Mouse (Mus musculus): ENCODE data around the gene Gabra2. TPM values are rescaled to one million over a fixed set of nuclear protein-coding genes. Genes with fewer than 3 reads are reported as not detected.
A peak's percentile ranks its signal among the peaks of the same experiment; 100 is the strongest.

Gene Gabra2
- 0.11 and 0.13 TPM in 2 replicates for polyA plus RNA-seq (2012; rRNA removed)

GRCm38 (mm10) chr5:71095725-71096607 lies at the start of gene Gabra2:
Gabra2 (minus strand) TSS chr5:71095849.
- peak; percentile 18 for DNase-seq (ENCODE audit: low spot score)

GRCm38 (mm10) chr5:71136691-71137090 lies 41.0 kb upstream of the Gabra2 start:
- DNase-seq (ENCODE audit: low spot score), result no peak

- no peak for DNase-seq (ENCODE audit: low spot score)
Measured at GRCm38 (mm10) chr5:71135840-71136239, 40.2 kb upstream of the Gabra2 start.

- no peak for DNase-seq (ENCODE audit: low spot score)
Measured at GRCm38 (mm10) chr5:71127721-71128120, 32.1 kb upstream of the Gabra2 start.

GRCm38 (mm10) chr5:71115216-71115615 lies 19.6 kb upstream of the Gabra2 start:
- DNase-seq (ENCODE audit: low spot score), result no peak

GRCm38 (mm10) chr5:71095180-71095579 lies 469 bp downstream of the Gabra2 start:
- no peak for DNase-seq (ENCODE audit: low spot score)

- no peak for DNase-seq (ENCODE audit: low spot score)
Measured at GRCm38 (mm10) chr5:71094776-71095175, 873 bp downstream of the Gabra2 start.

- DNase-seq (ENCODE audit: low spot score), result no peak
Measured at GRCm38 (mm10) chr5:71093807-71094206, 1.8 kb downstream of the Gabra2 start.

GRCm38 (mm10) chr5:71092475-71092874 lies 3.2 kb downstream of the Gabra2 start:
- DNase-seq (ENCODE audit: low spot score), result no peak

- DNase-seq (ENCODE audit: low spot score), result no peak
Measured at GRCm38 (mm10) chr5:71091926-71092325, 3.7 kb downstream of the Gabra2 start.

GRCm38 (mm10) chr5:71078861-71079260 lies 16.8 kb downstream of the Gabra2 start:
- no peak for DNase-seq (ENCODE audit: low spot score)

- DNase-seq (ENCODE audit: low spot score), result no peak
Measured at GRCm38 (mm10) chr5:71061696-71062095, 34.0 kb downstream of the Gabra2 start.

GRCm38 (mm10) chr5:71058047-71058446 lies 37.6 kb downstream of the Gabra2 start:
- no peak for DNase-seq (ENCODE audit: low spot score)

GRCm38 (mm10) chr5:71037352-71037751 lies 58.3 kb downstream of the Gabra2 start:
- DNase-seq (ENCODE audit: low spot score), result no peak

GRCm38 (mm10) chr5:71025956-71026355 lies 69.7 kb downstream of the Gabra2 start:
- DNase-seq (ENCODE audit: low spot score), result no peak

GRCm38 (mm10) chr5:71011751-71012150 lies 83.9 kb downstream of the Gabra2 start:
- DNase-seq (ENCODE audit: low spot score), result no peak

- DNase-seq (ENCODE audit: low spot score), result no peak
Measured at GRCm38 (mm10) chr5:71011271-71011670, 84.4 kb downstream of the Gabra2 start.

- DNase-seq (ENCODE audit: low spot score), result no peak
Measured at GRCm38 (mm10) chr5:71010797-71011196, 84.9 kb downstream of the Gabra2 start.

GRCm38 (mm10) chr5:70995617-70996325 lies 99.9 kb downstream of the Gabra2 start:
- no peak for DNase-seq (ENCODE audit: low spot score)

GRCm38 (mm10) chr5:70993281-70993680 lies 102.4 kb downstream of the Gabra2 start:
- no peak for DNase-seq (ENCODE audit: low spot score)

GRCm38 (mm10) chr5:70990891-70991290 lies 104.8 kb downstream of the Gabra2 start:
- no peak for DNase-seq (ENCODE audit: low spot score)

All from urinary bladder, adult 2 months (tissue).